Mouse (Mus musculus) adrenal gland (tissue): ENCODE results near the gene Hnrnpa1.

Experiments used
- microRNA-seq, 2 experiments: library from miRNA; unstranded; fragments of <30 nt; microRNA quantifications; one replicate each; pipeline ENCODE4; 2019

Gene Hnrnpa1

Small RNA genes within 50 kb of the gene (microRNA-seq; reads per million reads assigned to microRNA genes)
- gene Mir148b: 68.4 to 76.4 reads per million in 2 experiments
